Comparison of ENCODE assay signal across 9 mouse cellular contexts in genomic region chr9:66503879-66504411, GRCm38 (mm10). TPM values are rescaled to one million over a fixed set of nuclear protein-coding genes. Genes with fewer than 3 reads are reported as not detected.
DNase-seq lines count a peak whose midpoint lies in the region; ATAC-seq and TF ChIP-seq lines count a peak whose summit lies in the region.
"Had no signal": no experiment of that assay in that cellular context is flagged by ENCODE, and none has a peak within 500 bp of the region (broad histone marks: within the 10 kb centered on the region; RNA-seq: fewer than 3 reads in every experiment).

No protein-coding gene starts in this region.

- no peak for TF ChIP-seq POLR2A in thymus, adult 2 months (IDR thresholded peaks at IDR 0.05; ENCODE audit: control insufficient read depth, extremely low read depth, insufficient read depth, low read length, poor library complexity)

- no peaks in the 10 kb centered on the region for H3K27me3 ChIP-seq in thymus, adult 2 months (ENCODE audit: control insufficient read depth, insufficient read depth, low read length)
- H3K27me3 ChIP-seq in liver, embryonic 16.5 days (ENCODE audit: control insufficient read depth, insufficient read depth, low read depth, low read length), result no peaks in the 10 kb centered on the region
- H3K27me3 ChIP-seq: limb, embryonic 13.5 days; neural tube, embryonic 13.5 days had no signal

- no peak overlapping the region for H3K4me3 ChIP-seq in thymus, adult 2 months (ENCODE audit: control insufficient read depth, insufficient read depth, low read length)
- no peak overlapping the region for H3K4me3 ChIP-seq in liver, embryonic 16.5 days (ENCODE audit: low read depth, low read length)
- H3K4me3 ChIP-seq: limb, embryonic 13.5 days; neural tube, embryonic 13.5 days had no signal

- peak overlapping the region; percentile 8; the same call in 1 of the 2 replicates for H3K9ac ChIP-seq in liver, embryonic 16.5 days (ENCODE audit: low read depth, low read length)
- H3K9ac ChIP-seq: limb, embryonic 13.5 days; neural tube, embryonic 13.5 days had no signal

- peak overlapping the region; percentile 68 for H3K27ac ChIP-seq in thymus, adult 2 months (ENCODE audit: control insufficient read depth, insufficient read depth, low read length)
- peak overlapping the region; percentile 94 for H3K27ac ChIP-seq in liver, embryonic 16.5 days (ENCODE audit: low read length)
- H3K27ac ChIP-seq: limb, embryonic 13.5 days had no signal

- H3K4me1 ChIP-seq in thymus, adult 2 months (replicated peaks; ENCODE audit: control insufficient read depth, insufficient read depth, low read length), result peaks cover 28% of the 10 kb centered on the region
- H3K4me1 ChIP-seq in liver, embryonic 16.5 days (ENCODE audit: control insufficient read depth, low read depth, low read length), result peaks cover 37% of the 10 kb centered on the region
- H3K4me1 ChIP-seq: limb, embryonic 13.5 days had no signal

- H3K36me3 ChIP-seq in thymus, adult 2 months (ENCODE audit: control insufficient read depth, insufficient read depth, low read length), result peaks cover 8% of the 10 kb centered on the region
- H3K36me3 ChIP-seq in liver, embryonic 16.5 days (ENCODE audit: control insufficient read depth, insufficient read depth), result peaks cover 49% of the 10 kb centered on the region

- peak; percentile 68 for ATAC-seq in liver, embryonic 16.5 days (ENCODE audit: low read depth)

- H3K4me2 ChIP-seq in liver, embryonic 16.5 days (ENCODE audit: low read depth, low read length), result 0 out of 2 replicates have a peak overlapping the region, but pooled peaks have one; percentile 14
- H3K4me2 ChIP-seq: limb, embryonic 13.5 days; neural tube, embryonic 13.5 days had no signal

- DNase-seq in thymus, adult 2 months, result no peak
- DNase-seq in thymus, postnatal 10 days (ENCODE audit: low spot score in 2 of 2), result no peak
- peak; percentile 67 for DNase-seq in c-Kit-positive CD71-positive TER-119-negative erythroid progenitor cells, embryonic 14.5 days (ENCODE audit: low read depth)
- no peak for DNase-seq in kidney, adult 18-20 months
- DNase-seq in urinary bladder, postnatal 14 days (ENCODE audit: low spot score), result no peak
- DNase-seq in testis, postnatal 10 days (ENCODE audit: low spot score), result no peak

- 59% methylated on average over 4 of the region's 4 CpGs for WGBS in thymus, adult 2 months
- 37% methylated on average over 4 of the region's 4 CpGs for WGBS in liver, embryonic 16.5 days (ENCODE audit: insufficient replicate concordance)

- TF ChIP-seq CTCF in thymus, adult 2 months (IDR thresholded peaks at IDR 0.05; ENCODE audit: borderline replicate concordance, control insufficient read depth, extremely low read depth, insufficient read depth, low read length, poor library complexity), result no peak

- no peaks in the 10 kb centered on the region for H3K9me3 ChIP-seq in liver, embryonic 16.5 days (replicated peaks; ENCODE audit: control insufficient read depth, low read length)
- H3K9me3 ChIP-seq: limb, embryonic 13.5 days; neural tube, embryonic 13.5 days had no signal

RNA-seq across cellular contexts. Expression of gene Fbxl22, which starts 10.4 kb away (rescaled TPM):
- polyA plus RNA-seq in thymus, adult 2 months (2012; rRNA removed), result 7.6 and 10.2 TPM in 2 replicates
- polyA plus RNA-seq in liver, embryonic 16.5 days (2015; fragmentation: Nextera tagmentation; extraction: Ambion mirVana), result 0.75 and 1.8 TPM in 2 replicates
